Mouse (Mus musculus) left cerebral cortex, postnatal 14 days (tissue): Measurements from ENCODE around the gene Msi2. TPM values are rescaled to one million over a fixed set of nuclear protein-coding genes. Genes with fewer than 3 reads are reported as not detected.

Experiments
- DNase-seq, 2 experiments: peaks; one replicate each; pipeline ENCODE4 v3.0.0; 2021 to 2022; ENCODE audit warnings: low spot score in 2 of 2, mixed read lengths in 1 of 2
- intact Hi-C: fragments of 180-260 bp; cut with DNase I; formaldehyde crosslinking; loops from one replicate; pipeline ENCODE4 v1.15.1; 2025
- total RNA-seq, 2 experiments: library from RNA; stranded (reverse); gene quantifications; 2 replicates each; pipeline ENCODE4 v1.2.3; 2021

The Msi2 gene
- total RNA-seq, 2 experiments from 2014 or later: 97.8 to 103 TPM

GRCm38 (mm10) chr11:88457241-88457738, 261.0 kb downstream of the Msi2 start:
- DNase-seq: no peak
- intact Hi-C loops: no loop called here

DNA sequence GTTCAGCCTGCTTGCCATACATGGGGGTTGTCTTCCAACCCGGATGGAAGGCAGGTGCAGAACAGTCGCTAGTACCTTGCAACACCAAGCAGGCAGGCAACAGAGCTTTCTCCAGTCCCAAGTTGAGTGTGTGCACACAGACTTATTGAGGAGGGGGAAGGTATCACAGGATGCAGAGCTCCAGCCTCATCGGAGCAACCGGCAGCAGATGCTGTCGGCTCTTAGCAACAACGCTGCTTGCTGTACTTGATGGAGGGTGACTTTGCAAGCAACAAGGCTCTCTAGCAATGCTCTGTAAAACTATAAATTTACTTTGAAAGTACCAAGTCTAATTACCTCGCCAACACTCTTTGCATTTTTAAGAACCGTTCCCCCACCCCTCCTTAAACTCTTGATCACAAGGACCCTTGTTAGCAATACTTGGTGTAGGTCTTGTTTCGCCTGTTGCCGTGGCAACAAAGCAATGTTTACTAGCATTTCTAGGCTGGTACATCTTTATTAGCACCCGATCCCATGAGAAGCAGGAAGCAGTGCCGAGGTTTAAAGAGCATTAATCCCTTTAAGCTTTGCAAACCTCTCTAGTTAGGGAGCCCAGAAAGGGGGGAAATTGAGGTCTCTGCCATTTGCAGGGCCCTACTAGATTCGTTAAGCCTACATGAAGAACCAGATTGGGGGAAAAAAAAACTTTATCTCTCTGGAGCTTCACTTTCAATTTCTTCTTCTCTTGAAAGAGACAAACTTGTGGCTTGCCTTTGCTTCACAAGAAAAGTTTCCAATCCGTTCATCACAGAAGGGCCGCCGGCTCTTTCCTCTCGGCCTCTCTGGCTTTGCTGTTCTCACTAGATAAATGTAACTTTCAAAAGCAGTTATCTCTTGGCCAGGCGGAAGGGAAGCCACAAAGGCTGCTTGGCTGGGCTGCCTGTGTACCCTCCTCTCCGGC, 263.2 kb downstream of the Msi2 start:
- intact Hi-C loops: no loop called here
- peak in 1 of 2 experiments; percentile 15 for DNase-seq

GRCm38 (mm10) chr11:88449180-88449579, 269.1 kb downstream of the Msi2 start:
- intact Hi-C loops: no loop called here
- DNase-seq: no peak

DNA sequence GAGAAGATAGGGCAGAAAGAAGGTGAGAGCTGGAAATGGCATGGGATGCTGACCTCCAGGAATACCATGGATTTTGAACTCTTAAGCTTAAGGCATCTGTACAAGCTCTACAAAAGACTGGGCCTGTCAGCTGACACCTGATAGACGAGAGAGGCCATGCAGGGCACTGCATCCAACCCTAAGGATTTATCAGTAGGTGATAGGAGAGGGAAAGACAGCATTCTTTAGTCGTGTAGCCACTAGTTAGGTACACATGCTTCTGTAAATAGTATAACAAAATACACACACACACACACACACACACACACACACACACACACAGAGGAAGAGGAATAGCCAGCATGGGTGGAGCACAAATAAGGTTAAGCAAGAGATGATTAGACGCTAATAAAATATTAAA, 269.7 kb downstream of the Msi2 start:
- intact Hi-C loops: no loop called here
- DNase-seq: no peak

DNA sequence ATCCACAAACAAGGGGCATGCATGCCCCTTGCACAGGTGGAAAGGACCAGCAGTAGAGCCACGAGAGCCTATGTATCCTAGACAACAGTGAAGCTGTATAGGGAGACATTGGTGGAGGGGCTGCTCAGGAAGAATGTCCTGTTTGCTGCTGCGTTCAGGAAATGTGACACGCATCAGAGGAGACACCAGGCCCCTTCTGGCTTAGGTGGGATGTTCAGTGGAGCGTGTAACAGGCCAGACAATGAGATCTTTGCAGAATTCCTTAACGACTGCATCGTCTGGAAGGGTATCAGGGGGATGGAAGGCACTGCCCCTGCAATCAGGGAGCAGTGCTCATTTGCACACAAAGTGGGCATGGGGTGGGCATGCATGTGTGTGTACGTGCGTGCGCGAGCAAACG, 271.0 kb downstream of the Msi2 start:
- no peak for DNase-seq
- intact Hi-C loops: no loop called here

DNA sequence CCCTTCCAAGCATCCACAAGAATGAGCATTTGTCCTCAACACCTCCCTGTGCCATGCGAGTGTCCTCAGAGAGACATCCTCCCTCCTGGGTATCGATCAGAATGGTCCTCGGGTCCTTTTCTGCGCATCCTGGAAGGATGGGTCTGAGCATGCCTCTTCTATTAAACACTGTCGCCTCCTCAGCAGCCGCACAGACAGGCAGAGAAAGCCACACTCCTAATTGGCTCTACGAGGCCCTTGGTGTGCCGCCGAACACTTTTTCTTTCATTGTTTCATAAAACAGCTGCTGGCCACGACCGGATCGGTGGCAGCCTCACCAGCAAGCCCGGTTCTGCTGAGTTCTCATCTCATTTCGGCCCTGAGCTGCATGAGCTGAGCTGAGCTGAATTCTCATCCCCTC, 274.4 kb downstream of the Msi2 start:
- no peak for DNase-seq
- intact Hi-C loops: no loop called here

DNA sequence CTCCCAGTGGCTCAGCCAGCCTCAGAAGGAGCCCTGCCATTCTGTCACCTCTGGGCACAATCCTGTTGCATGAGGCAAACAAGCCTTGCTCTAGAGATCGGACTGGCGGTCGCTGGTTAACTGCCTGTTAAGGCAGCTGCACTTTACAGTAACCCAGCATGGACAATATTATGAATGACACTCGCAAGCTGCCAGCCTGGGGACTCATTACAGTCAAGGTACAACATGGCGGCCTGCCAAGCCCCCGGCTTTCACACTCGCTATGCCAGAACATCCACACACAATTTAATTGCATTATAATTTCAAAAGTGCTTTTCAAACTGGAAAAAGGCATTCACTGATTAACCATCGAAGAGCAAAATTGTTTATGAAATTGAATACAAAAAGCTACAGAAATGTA, 275.0 kb downstream of the Msi2 start:
- intact Hi-C loops: no loop called here
- DNase-seq: no peak

- no peak for DNase-seq
- intact Hi-C loops: no loop called here
Measured at GRCm38 (mm10) chr11:88441871-88442740, 276.2 kb downstream of the Msi2 start.

DNA sequence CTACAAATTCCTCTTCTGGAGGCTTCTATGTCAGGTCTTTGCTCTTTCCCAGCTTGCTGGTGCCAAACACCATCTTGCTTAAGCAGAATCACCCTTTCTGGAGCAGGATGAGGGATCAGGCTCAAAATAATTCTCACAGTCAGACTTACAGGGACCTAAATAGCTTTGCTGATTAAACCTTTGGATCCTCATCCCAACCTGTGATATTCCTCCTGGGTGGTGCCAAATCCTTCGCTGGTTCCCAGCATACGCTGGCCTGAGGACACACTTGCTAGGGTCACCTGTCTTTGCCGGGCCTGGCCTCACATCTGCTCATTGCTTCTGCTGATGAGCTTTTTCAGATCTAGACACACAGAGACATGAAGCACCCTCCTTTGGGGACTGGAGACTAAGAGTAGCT, 279.7 kb downstream of the Msi2 start:
- intact Hi-C loops: no loop called here

GRCm38 (mm10) chr11:88436596-88436995, 281.7 kb downstream of the Msi2 start:
- DNase-seq: no peak
- intact Hi-C loops: no loop called here

More for the DNA sequence above, 279.7 kb downstream of the Msi2 start:
- DNase-seq: no peak

GRCm38 (mm10) chr11:88435543-88435942, 282.8 kb downstream of the Msi2 start:
- no peak for DNase-seq
- intact Hi-C loops: no loop called here

GRCm38 (mm10) chr11:88431363-88432269, 286.7 kb downstream of the Msi2 start:
- intact Hi-C loops: no loop called here
- DNase-seq: no peak

GRCm38 (mm10) chr11:88430292-88430691, 288.0 kb downstream of the Msi2 start:
- intact Hi-C loops: no loop called here
- no peak for DNase-seq

GRCm38 (mm10) chr11:88429680-88430079, 288.6 kb downstream of the Msi2 start:
- DNase-seq: no peak
- intact Hi-C loops: no loop called here

DNA sequence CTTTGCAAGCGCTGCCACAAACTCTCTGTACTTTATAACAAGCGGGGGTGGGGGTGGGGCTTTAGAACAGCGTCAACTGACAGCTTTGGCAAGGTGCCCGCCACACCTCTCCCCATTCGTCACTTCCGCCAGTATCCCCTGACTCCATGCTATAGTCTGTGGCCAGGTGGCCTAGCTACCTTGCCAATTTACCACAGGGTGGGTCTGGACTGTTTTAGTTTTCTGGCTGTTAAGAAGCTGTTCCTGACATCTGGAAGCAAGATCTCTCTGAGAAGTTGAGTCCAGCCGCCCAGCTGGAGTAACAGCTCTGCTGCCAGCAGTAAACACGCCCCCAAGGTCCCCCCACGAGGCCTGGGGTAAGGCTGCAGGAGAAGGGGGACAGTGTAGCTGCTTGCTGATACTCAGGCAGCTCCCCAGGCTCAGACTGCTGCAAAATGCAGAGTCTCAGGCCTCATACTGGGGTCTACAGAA, 292.6 kb downstream of the Msi2 start:
- no peak for DNase-seq
- intact Hi-C loops: no loop called here

DNA sequence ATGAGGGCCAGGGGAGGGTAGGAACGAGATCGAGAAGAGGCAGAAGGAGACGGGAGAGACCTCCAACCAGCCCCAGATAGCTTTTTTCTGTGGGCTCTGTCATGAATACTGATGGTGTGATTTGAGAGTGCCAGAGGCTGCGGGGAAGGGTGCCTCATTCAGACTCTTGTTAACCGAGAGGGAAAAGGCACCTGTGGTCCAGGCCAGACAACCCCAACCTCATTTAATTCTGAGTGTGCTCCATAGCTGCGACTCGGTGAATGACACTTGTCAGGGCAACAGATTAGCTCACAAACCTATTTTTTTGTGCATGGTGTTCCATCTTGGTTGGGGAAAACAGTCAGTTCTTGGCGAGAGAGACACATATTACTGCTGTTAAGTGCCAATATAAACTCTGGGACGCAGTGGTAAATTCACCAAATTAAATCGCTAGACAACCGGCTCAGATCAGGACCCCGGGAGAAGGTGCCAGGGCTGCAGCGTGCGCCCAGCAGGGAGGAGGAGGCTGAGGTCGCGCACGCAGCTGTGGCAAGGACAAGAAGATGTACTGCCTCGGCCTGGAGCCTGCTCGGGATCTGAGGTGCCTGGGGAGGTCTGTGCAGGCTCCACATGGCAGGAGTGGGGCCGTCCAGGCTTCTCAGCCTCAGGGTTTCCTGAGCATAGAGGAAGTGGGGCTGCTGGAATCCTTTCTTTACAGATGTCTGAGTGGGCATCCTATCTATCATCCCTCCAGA, 294.1 kb downstream of the Msi2 start:
- intact Hi-C loops: no loop called here
- no peak for DNase-seq

DNA sequence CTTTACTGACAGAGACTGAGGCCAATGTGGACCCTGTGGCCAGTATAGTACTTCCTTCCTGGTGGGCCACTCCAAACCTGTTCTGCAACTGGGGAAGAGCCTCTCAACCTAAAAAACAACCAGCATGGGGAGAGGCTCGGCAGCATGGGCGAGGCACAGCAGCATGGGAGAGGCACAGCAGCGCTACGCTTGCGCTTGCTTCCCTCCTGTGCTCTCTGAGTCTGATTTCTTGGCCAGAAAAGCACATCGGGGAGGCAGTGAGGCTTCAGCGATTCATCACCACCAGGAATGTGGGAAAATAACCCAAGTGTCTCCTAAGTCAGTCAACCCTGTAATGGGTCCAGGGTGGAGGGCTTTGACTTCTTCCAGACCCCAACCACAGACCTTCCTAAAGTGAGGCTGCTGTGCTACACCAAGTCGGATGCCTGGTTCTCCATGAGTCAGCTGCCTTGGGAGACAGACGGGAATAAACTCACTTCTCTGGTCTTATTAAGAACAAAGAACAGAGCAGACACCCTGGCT, 297.2 kb downstream of the Msi2 start:
- intact Hi-C loops: no loop called here

More for the DNA sequence above, 297.2 kb downstream of the Msi2 start:
- DNase-seq: no peak
